Mouse (Mus musculus): Measurements from ENCODE around the gene Fut8.
A peak's percentile ranks its signal among the peaks of the same experiment; 100 is the strongest.
"Not testable (repeated sequence)": the region's sequence is repeated elsewhere in the genome, so short reads cannot be mapped to it uniquely, and the experiment has no call there.

The Fut8 gene

DNA sequence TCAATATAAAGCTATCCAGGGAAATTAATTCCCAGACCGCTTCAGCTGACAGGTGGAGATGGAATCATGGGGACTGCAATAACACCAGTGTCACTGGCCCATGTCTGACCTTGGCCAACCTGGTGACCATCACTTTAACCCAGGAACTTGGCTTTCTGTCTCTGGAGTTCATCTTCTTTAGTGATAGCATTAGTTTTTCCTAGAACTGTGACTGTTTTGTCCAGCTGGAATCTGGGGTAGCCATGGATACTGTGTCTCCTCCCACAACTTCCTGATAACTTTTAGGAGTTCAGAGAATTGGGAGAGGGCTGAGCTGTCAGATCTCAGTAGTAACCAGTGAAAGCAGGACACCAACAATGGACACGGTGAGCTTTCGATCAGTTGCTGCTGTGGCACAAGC lies 264.3 kb downstream of the Fut8 start:
- no peak for DNase-seq

DNA sequence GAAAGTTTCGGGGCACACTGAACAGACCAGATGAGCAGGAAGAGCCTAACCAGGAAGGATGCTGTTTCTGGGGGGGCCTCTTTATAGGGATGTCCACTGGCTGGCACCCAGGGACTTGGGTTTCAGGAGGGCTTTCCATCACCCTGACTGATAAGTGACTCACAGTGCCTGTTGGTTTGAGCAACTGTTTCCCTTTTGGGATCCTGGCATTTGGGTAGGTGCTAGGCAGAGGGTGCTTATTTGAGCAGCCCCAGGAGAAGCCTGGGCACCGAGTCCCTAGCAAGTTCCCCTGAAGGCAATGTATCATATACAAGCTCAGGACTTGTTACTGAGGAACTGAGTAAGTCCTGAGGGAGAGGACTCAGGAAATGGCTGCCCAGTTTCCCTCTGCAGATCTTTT lies 267.5 kb downstream of the Fut8 start:
- DNase-seq = no peak

DNA sequence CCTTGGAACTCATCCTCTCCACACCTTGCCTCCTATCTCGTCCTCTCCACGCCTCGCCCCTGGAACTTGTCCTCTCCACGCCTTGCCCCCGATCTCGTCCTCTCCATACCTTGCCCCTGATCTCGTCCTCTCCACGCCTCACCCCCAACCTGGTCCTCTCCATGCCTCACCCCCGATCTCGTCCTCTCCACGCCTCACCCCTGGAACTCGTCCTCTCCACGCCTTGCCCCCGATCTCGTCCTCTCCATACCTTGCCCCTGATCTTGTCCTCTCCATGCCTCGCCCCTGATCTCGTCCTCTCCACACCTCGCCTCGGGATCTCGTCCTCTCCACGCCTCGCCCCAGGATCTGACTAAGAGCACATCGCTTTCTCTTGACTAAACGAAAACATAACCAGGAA lies 269.8 kb downstream of the Fut8 start:
- DNase-seq = no peak

DNA sequence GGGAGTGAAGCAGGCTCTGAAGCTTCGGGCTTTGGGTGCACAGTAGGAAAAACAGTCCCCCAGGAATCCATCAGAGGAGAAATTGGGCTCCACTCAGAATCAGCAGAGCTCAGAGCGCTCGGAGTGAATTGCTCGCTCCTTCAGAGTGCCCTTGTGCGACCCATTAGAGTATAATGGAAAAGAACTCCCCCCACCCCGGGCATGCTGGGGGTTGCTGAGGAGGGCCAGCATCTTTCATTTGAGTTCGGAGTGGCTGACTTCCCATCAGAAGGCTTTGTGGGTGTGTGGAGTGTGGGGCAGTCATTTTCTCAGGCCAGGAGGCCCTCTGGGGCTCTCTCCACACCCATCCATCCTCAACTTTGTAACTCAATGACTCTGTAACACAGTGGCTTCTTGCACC lies 272.8 kb downstream of the Fut8 start:
- no peak for DNase-seq

DNA sequence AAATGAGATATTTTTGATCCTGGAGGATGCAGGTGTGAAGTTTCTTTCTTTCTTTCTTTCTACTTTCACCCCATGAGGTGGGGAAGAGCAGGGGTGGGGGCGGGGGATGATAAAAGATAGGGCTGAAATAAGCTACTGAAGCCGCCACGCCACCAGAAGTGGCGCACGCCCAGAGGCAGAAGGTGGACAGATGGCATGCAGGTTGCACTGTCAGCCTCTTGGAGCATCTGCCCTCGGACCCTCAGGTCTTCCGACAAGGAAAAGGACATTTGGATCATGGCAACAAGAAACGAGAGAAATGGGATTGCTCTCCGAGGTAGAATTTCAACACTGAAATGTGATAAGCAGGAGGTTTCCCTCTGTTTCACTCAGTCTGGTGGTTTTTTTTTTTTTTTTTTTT lies 273.3 kb downstream of the Fut8 start:
- DNase-seq = no peak

DNA sequence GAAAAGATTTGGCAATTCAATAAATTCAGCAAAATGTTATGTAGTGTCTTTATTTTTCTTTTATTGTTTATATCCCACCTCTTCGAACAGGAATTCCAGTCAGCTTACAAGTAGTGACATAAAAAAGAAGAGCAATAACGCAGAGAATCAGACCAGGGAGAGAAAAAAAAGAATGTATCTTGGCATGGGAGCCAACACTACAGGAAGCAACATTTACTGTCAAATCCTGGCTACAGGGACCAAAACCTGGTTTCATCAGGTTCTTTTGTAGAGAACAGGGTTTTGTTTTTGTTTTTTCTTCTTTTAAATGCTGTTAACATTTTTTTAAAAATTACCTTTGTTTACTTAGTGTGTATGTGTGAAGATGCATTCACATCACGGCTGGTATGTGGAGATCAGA lies 273.7 kb downstream of the Fut8 start:
- DNase-seq = no peak

DNA sequence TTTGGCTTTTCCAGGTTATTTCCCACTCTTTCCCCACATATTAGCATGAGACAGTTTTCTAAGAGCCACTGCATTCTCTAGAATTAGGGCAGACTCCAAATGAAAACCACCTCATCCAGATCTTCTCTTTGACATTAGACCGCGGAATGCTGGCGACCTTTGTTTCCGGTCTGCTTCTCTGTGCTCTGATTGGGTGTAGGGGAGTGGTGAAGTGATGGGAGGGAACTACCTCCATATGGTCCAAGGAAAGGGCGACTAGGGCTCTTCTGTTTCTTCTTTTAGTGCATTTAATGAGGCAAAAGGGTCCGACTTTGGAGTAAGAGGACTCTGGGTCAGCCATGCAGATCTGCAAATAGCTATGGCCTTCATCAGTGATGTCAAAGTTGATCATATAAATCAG lies 278.9 kb downstream of the Fut8 start:
- no peak for DNase-seq

DNA sequence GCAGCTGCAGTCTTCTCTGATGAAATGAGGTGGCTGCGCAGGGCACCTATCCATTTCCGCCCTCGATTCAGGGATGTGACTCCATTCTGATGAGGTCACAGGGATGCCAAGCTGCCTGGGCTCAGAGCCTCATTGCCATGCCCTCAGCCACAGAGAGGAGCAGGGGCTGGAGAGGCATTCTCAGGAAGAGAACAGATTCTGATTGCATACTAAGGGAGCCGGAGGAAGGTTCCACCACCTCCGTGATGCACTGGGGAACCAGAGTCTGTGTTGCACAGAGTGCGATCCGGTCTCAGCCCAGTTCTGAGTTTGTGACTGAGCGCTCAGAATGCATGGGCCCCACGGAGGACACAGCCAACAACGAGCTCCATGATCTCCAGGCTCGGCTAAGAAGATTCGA lies 279.8 kb downstream of the Fut8 start:
- peak; percentile 0 for DNase-seq

DNA sequence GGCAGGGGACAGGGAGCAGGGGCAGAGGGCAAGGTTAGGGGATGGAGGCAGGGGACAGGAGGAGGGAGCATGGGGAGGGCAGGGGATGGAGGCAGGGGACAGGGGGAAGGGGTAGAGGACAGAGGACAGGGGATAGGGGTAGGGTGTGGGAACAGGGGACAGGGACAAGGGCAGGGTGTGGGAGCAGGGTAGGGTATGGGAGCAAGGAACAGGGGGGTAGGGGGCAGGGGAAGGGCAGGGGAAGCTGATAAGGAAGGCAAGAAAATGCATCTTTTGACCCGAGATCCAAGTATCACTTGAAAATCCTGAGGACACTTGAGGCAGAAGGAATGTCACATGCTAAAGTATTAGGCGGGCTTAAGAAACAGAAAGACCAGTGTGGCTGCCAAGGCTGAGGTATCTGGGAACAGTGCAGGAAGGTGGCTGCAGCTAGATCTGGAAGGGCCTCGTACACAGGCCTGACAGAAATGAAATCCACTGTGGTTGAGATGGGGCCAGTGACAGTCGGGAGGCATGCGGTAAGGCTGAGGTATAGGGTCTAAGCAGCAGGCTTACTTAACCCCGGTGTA lies 281.7 kb downstream of the Fut8 start:
- DNase-seq = no peak

DNA sequence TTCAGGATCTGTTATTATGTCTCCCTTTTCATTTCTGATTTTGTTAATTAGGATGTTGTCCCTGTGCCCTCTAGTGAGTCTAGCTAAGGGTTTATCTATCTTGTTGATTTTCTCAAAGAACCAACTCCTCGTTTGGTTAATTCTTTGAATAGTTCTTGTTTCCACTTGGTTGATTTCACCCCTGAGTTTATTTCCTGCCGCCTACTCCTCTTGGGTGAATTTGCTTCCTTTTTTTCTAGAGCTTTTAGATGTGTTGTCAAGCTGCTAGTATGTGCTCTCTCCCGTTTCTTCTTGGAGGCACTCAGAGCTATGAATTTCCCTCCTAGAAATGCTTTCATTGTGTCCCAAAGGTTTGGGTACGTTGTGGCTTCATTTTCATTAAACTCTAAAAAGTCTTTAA lies 286.1 kb downstream of the Fut8 start:
- not testable (repeated sequence) for DNase-seq

Measured in kidney, adult 11 months (tissue).